Mouse (Mus musculus): ENCODE results near the gene Ssh2. TPM values are rescaled to one million over a fixed set of nuclear protein-coding genes. Genes with fewer than 3 reads are reported as not detected.
A peak's percentile ranks its signal among the peaks of the same experiment; 100 is the strongest.

Gene Ssh2
- polyA plus RNA-seq, 1 experiment from 2014 or later = 8.1 TPM

GRCm38 (mm10) chr11:77194762-77195161, 21.3 kb upstream of the Ssh2 start:
- Histone ChIP-seq H3K9me3 (replicated peaks) (no peaks in the 10 kb centered on the region), H3K4me1 (peaks cover 31% of the 10 kb centered on the region), H3K36me3 (no peaks in the 10 kb centered on the region), H3K27me3 (no peaks in the 10 kb centered on the region), H3K9ac (no peak overlapping the region), H3K27ac (peak overlapping the region; percentile 54; the same call in 1 of the 2 replicates), H3K4me2 (no peak overlapping the region), H3K4me3 (replicated peaks) (no peak overlapping the region)
- 62% methylated on average over 1 of the region's 1 CpGs for WGBS
- no peak for ATAC-seq (replicated peaks; ENCODE audit: low FRiP score)

- 79% methylated on average over 11 of the region's 11 CpGs for WGBS
- H3K9me3 ChIP-seq (replicated peaks) = no peaks in the 10 kb centered on the region
- ATAC-seq (replicated peaks; ENCODE audit: low FRiP score) = no peak
- H3K9ac ChIP-seq = no peak overlapping the region
- H3K36me3 ChIP-seq = no peaks in the 10 kb centered on the region
- no peak overlapping the region for H3K4me3 ChIP-seq (replicated peaks)
- H3K27ac ChIP-seq = peak overlapping the region; percentile 54
- H3K27me3 ChIP-seq = no peaks in the 10 kb centered on the region
- H3K4me1 ChIP-seq = peaks cover 31% of the 10 kb centered on the region
- no peak overlapping the region for H3K4me2 ChIP-seq
Observed at GRCm38 (mm10) chr11:77195360-77196109, 20.6 kb upstream of the Ssh2 start.

GRCm38 (mm10) chr11:77196181-77197143, 19.6 kb upstream of the Ssh2 start:
- Histone ChIP-seq H3K4me1 (peaks cover 31% of the 10 kb centered on the region), H3K27me3 (no peaks in the 10 kb centered on the region), H3K4me3 (replicated peaks) (no peak overlapping the region), H3K36me3 (no peaks in the 10 kb centered on the region), H3K9ac (no peak overlapping the region), H3K4me2 (0 out of 2 replicates have a peak overlapping the region, but pooled peaks have one; percentile 23), H3K9me3 (replicated peaks) (no peaks in the 10 kb centered on the region), H3K27ac (peak overlapping the region; percentile 89)
- no peak for ATAC-seq (replicated peaks; ENCODE audit: low FRiP score)
- 38% methylated on average over 4 of the region's 4 CpGs for WGBS

- no peak overlapping the region for H3K9ac ChIP-seq
- WGBS = 44% methylated on average over 4 of the region's 4 CpGs
- H3K36me3 ChIP-seq = no peaks in the 10 kb centered on the region
- no peak overlapping the region for H3K4me3 ChIP-seq (replicated peaks)
- ATAC-seq (replicated peaks; ENCODE audit: low FRiP score) = no peak
- peaks cover 21% of the 10 kb centered on the region for H3K4me1 ChIP-seq
- no peaks in the 10 kb centered on the region for H3K9me3 ChIP-seq (replicated peaks)
- H3K4me2 ChIP-seq = 0 out of 2 replicates have a peak overlapping the region, but pooled peaks have one; percentile 19
- H3K27me3 ChIP-seq = no peaks in the 10 kb centered on the region
- H3K27ac ChIP-seq = peak overlapping the region; percentile 67
Observed at GRCm38 (mm10) chr11:77199636-77200035, 16.5 kb upstream of the Ssh2 start.

GRCm38 (mm10) chr11:77200703-77201102, 15.4 kb upstream of the Ssh2 start:
- H3K36me3 ChIP-seq = no peaks in the 10 kb centered on the region
- no peak overlapping the region for H3K9ac ChIP-seq
- no peak overlapping the region for H3K4me2 ChIP-seq
- no peak overlapping the region for H3K4me3 ChIP-seq (replicated peaks)
- no peaks in the 10 kb centered on the region for H3K9me3 ChIP-seq (replicated peaks)
- no peak overlapping the region for H3K27ac ChIP-seq
- H3K27me3 ChIP-seq = no peaks in the 10 kb centered on the region
- H3K4me1 ChIP-seq = peaks cover 10% of the 10 kb centered on the region
- 88% methylated on average over 1 of the region's 1 CpGs for WGBS
- no peak for ATAC-seq (replicated peaks; ENCODE audit: low FRiP score)

GRCm38 (mm10) chr11:77214142-77214692, 1.9 kb upstream of the Ssh2 start:
- Histone ChIP-seq H3K4me2 (no peak overlapping the region), H3K9me3 (replicated peaks) (no peaks in the 10 kb centered on the region), H3K4me1 (peaks cover 16% of the 10 kb centered on the region), H3K27me3 (no peaks in the 10 kb centered on the region), H3K27ac (no peak overlapping the region), H3K36me3 (no peaks in the 10 kb centered on the region), H3K4me3 (replicated peaks) (no peak overlapping the region), H3K9ac (no peak overlapping the region)
- WGBS = 100% methylated on average over 1 of the region's 1 CpGs
- ATAC-seq (replicated peaks; ENCODE audit: low FRiP score) = no peak

- Histone ChIP-seq H3K9me3 (replicated peaks) (no peaks in the 10 kb centered on the region), H3K27me3 (no peaks in the 10 kb centered on the region), H3K4me1 (peaks cover 16% of the 10 kb centered on the region), H3K9ac (no peak overlapping the region), H3K4me3 (replicated peaks) (no peak overlapping the region), H3K4me2 (no peak overlapping the region; the same call in 1 of the 2 replicates), H3K27ac (0 out of 2 replicates have a peak overlapping the region, but pooled peaks have one; percentile 54), H3K36me3 (no peaks in the 10 kb centered on the region)
- peak; percentile 47 for ATAC-seq (replicated peaks; ENCODE audit: low FRiP score)
- 0% methylated on average over 1 of the region's 1 CpGs for WGBS
Observed at GRCm38 (mm10) chr11:77214755-77215154, 1.3 kb upstream of the Ssh2 start.

- Histone ChIP-seq H3K4me1 (peaks cover 16% of the 10 kb centered on the region), H3K9ac (peak overlapping the region; percentile 76), H3K27me3 (no peaks in the 10 kb centered on the region), H3K9me3 (replicated peaks) (no peaks in the 10 kb centered on the region), H3K36me3 (no peaks in the 10 kb centered on the region), H3K4me2 (peak overlapping the region; percentile 86), H3K27ac (peak overlapping the region; percentile 97), H3K4me3 (replicated peaks) (peak overlapping the region; percentile 77)
- WGBS = under 1% methylated on average over 11 of the region's 11 CpGs
- ATAC-seq (replicated peaks; ENCODE audit: low FRiP score) = peak; percentile 47; the same call in 1 of the 2 replicates
Observed at GRCm38 (mm10) chr11:77215483-77215882, 604 bp upstream of the Ssh2 start.

GRCm38 (mm10) chr11:77216761-77217130, 659 bp downstream of the Ssh2 start:
- Histone ChIP-seq H3K4me3 (replicated peaks) (peak overlapping the region; percentile 77), H3K4me2 (peak overlapping the region; percentile 86), H3K4me1 (peaks cover 16% of the 10 kb centered on the region), H3K9me3 (replicated peaks) (no peaks in the 10 kb centered on the region), H3K27me3 (no peaks in the 10 kb centered on the region), H3K27ac (peak overlapping the region; percentile 97), H3K36me3 (no peaks in the 10 kb centered on the region), H3K9ac (peak overlapping the region; percentile 76)
- ATAC-seq (replicated peaks; ENCODE audit: low FRiP score) = peak; percentile 57
- under 1% methylated on average over 11 of the region's 11 CpGs for WGBS

- Histone ChIP-seq H3K4me1 (no peaks in the 10 kb centered on the region), H3K4me2 (no peak overlapping the region), H3K9ac (no peak overlapping the region), H3K4me3 (replicated peaks) (no peak overlapping the region), H3K27me3 (no peaks in the 10 kb centered on the region), H3K36me3 (no peaks in the 10 kb centered on the region), H3K27ac (no peak overlapping the region), H3K9me3 (replicated peaks) (no peaks in the 10 kb centered on the region)
- WGBS = 69% methylated on average over 2 of the region's 2 CpGs
- ATAC-seq (replicated peaks; ENCODE audit: low FRiP score) = no peak
Observed at GRCm38 (mm10) chr11:77230765-77231164, 14.7 kb downstream of the Ssh2 start.

- ATAC-seq (replicated peaks; ENCODE audit: low FRiP score) = no peak
- 93% methylated on average over 2 of the region's 2 CpGs for WGBS
- no peak overlapping the region for H3K27ac ChIP-seq
Observed at GRCm38 (mm10) chr11:77231514-77231913, 15.4 kb downstream of the Ssh2 start.

More at GRCm38 (mm10) chr11:77231514-77231913, 15.4 kb downstream of the Ssh2 start:
- H3K4me3 ChIP-seq (replicated peaks) = no peak overlapping the region
- no peaks in the 10 kb centered on the region for H3K27me3 ChIP-seq
- H3K9me3 ChIP-seq (replicated peaks) = no peaks in the 10 kb centered on the region
- no peaks in the 10 kb centered on the region for H3K4me1 ChIP-seq
- no peak overlapping the region for H3K9ac ChIP-seq
- no peaks in the 10 kb centered on the region for H3K36me3 ChIP-seq
- no peak overlapping the region for H3K4me2 ChIP-seq

Measured in kidney, embryonic 15.5 days (tissue).